In genomic region chr7:18891872-18892599, GRCm38 (mm10) we compare ENCODE assay signal across 8 mouse cellular contexts. TPM values are rescaled to one million over a fixed set of nuclear protein-coding genes. Genes with fewer than 3 reads are reported as not detected.
DNase-seq lines count a peak whose midpoint lies in the region; ATAC-seq lines count a peak whose summit lies in the region.

No protein-coding gene starts in this region.

- ATAC-seq in erythroid progenitor cell, adult 5-6 weeks (replicated peaks; ENCODE audit: low FRiP score, poor library complexity, severe bottlenecking), result peak; percentile 73
- no peak for ATAC-seq in heart, embryonic 13.5 days (ENCODE audit: extremely low read depth, insufficient number of reproducible peaks, low FRiP score, low TSS enrichment)
- peak; percentile 48; the same call in 1 of the 2 replicates for ATAC-seq in liver, embryonic 12.5 days
- ATAC-seq in stomach, embryonic 15.5 days (ENCODE audit: insufficient read depth, low FRiP score, low read depth), result peak; percentile 74

- peak; percentile 85 for DNase-seq in CD4-positive helper T cell, adult 2 months (ENCODE audit: low read depth, low spot score)
- peak; percentile 93 for DNase-seq in kidney, postnatal 10 days
- peak; percentile 89 for DNase-seq in neural tube, embryonic 10.5 days (ENCODE audit: extremely low spot score, low spot score)

- H3K4me1 ChIP-seq in brown adipose tissue, adult 24 weeks (ENCODE audit: control insufficient read depth, insufficient read depth, insufficient read length, low read length), result peaks cover 4% of the 10 kb centered on the region; the same call in 1 of the 2 replicates
- peaks cover 23% of the 10 kb centered on the region for H3K4me1 ChIP-seq in heart, embryonic 13.5 days
- peaks cover 22% of the 10 kb centered on the region for H3K4me1 ChIP-seq in liver, embryonic 12.5 days
- H3K4me1 ChIP-seq in stomach, embryonic 15.5 days, result peaks cover 22% of the 10 kb centered on the region

- H3K9me3 ChIP-seq in heart, embryonic 13.5 days, result no peaks in the 10 kb centered on the region
- no peaks in the 10 kb centered on the region for H3K9me3 ChIP-seq in liver, embryonic 12.5 days (replicated peaks)
- H3K9me3 ChIP-seq in stomach, embryonic 15.5 days, result no peaks in the 10 kb centered on the region

- 17% methylated on average over 33 of the region's 33 CpGs for WGBS in heart, embryonic 13.5 days
- 17% methylated on average over 33 of the region's 33 CpGs for WGBS in liver, embryonic 12.5 days (ENCODE audit: insufficient replicate concordance)
- 19% methylated on average over 33 of the region's 33 CpGs for WGBS in stomach, embryonic 15.5 days

- H3K27ac ChIP-seq in brown adipose tissue, adult 24 weeks (replicated peaks; ENCODE audit: low read depth, low read length), result no peak overlapping the region
- no peak overlapping the region for H3K27ac ChIP-seq in heart, embryonic 13.5 days (replicated peaks)
- no peak overlapping the region for H3K27ac ChIP-seq in liver, embryonic 12.5 days
- no peak overlapping the region for H3K27ac ChIP-seq in stomach, embryonic 15.5 days

- peaks cover 11% of the 10 kb centered on the region; the same call in 1 of the 2 replicates for H3K36me3 ChIP-seq in heart, embryonic 13.5 days
- H3K36me3 ChIP-seq in liver, embryonic 12.5 days, result peaks cover 4% of the 10 kb centered on the region
- H3K36me3 ChIP-seq in stomach, embryonic 15.5 days, result no peaks in the 10 kb centered on the region

- H3K4me3 ChIP-seq in brown adipose tissue, adult 24 weeks (ENCODE audit: insufficient read depth, low read depth, low read length), result peak overlapping the region; percentile 53
- peak overlapping the region; percentile 52 for H3K4me3 ChIP-seq in heart, embryonic 13.5 days
- peak overlapping the region; percentile 41 for H3K4me3 ChIP-seq in liver, embryonic 12.5 days
- H3K4me3 ChIP-seq in stomach, embryonic 15.5 days (replicated peaks), result peak overlapping the region; percentile 43

- H3K4me2 ChIP-seq in heart, embryonic 13.5 days, result peak overlapping the region; percentile 80
- peak overlapping the region; percentile 69 for H3K4me2 ChIP-seq in liver, embryonic 12.5 days
- H3K4me2 ChIP-seq in stomach, embryonic 15.5 days, result peak overlapping the region; percentile 94

- H3K27me3 ChIP-seq in heart, embryonic 13.5 days (replicated peaks), result peaks cover 25% of the 10 kb centered on the region
- H3K27me3 ChIP-seq in liver, embryonic 12.5 days (replicated peaks), result peaks cover 28% of the 10 kb centered on the region
- no peaks in the 10 kb centered on the region; the same call in 1 of the 2 replicates for H3K27me3 ChIP-seq in stomach, embryonic 15.5 days (replicated peaks)

- peak overlapping the region; percentile 79 for H3K9ac ChIP-seq in heart, embryonic 13.5 days
- H3K9ac ChIP-seq in liver, embryonic 12.5 days, result peak overlapping the region; percentile 36; the same call in 1 of the 2 replicates
- peak overlapping the region; percentile 22; the same call in 1 of the 2 replicates for H3K9ac ChIP-seq in stomach, embryonic 15.5 days

RNA-seq across cellular contexts. Expression of gene Ccdc61, which starts 18.2 kb away (rescaled TPM):
- 4.4 and 6.3 TPM in 2 replicates for polyA plus RNA-seq in brown adipose tissue, adult 24 weeks (2012; ENCODE audit: insufficient read depth, insufficient read length, missing spikeins)
- 10.1 and 19.8 TPM in 2 replicates for total RNA-seq in erythroid progenitor cell, adult 5-6 weeks (2015; ENCODE audit: low replicate concordance)
- total RNA-seq in erythroid progenitor cell, adult 5-6 weeks (2017; ENCODE audit: low replicate concordance), result 1.7 and 4.6 TPM in 2 replicates
- 18.2 and 23.0 TPM in 2 replicates for polyA plus RNA-seq in heart, embryonic 13.5 days (2015; fragmentation: Nextera tagmentation; extraction: Ambion mirVana)
- 16.8 and 18.3 TPM in 2 replicates for polyA plus RNA-seq in liver, embryonic 12.5 days (2016; fragmentation: Nextera tagmentation; extraction: Ambion mirVana)
- 26.1 and 29.2 TPM in 2 replicates for polyA plus RNA-seq in stomach, embryonic 15.5 days (2015; fragmentation: Nextera tagmentation; extraction: Ambion mirVana)

RNA-seq across cellular contexts. Expression of gene Pglyrp1, which starts 20.9 kb away (rescaled TPM):
- 2.0 and 2.8 TPM in 2 replicates for polyA plus RNA-seq in brown adipose tissue, adult 24 weeks (2012; ENCODE audit: insufficient read depth, insufficient read length, missing spikeins)
- total RNA-seq in erythroid progenitor cell, adult 5-6 weeks (2015; ENCODE audit: low replicate concordance), result 151 and 220 TPM in 2 replicates
- 10.8 and 18.9 TPM in 2 replicates for total RNA-seq in erythroid progenitor cell, adult 5-6 weeks (2017; ENCODE audit: low replicate concordance)
- 0.82 and 1.2 TPM in 2 replicates for polyA plus RNA-seq in heart, embryonic 13.5 days (2015; fragmentation: Nextera tagmentation; extraction: Ambion mirVana)
- polyA plus RNA-seq in liver, embryonic 12.5 days (2016; fragmentation: Nextera tagmentation; extraction: Ambion mirVana), result 8.9 and 10.0 TPM in 2 replicates
- polyA plus RNA-seq in stomach, embryonic 15.5 days (2015; fragmentation: Nextera tagmentation; extraction: Ambion mirVana), result 58.2 and 79.2 TPM in 2 replicates

RNA-seq across cellular contexts. Expression of gene Nova2, which starts 33.7 kb away (rescaled TPM):
- 1.1 and 1.6 TPM in 2 replicates for polyA plus RNA-seq in brown adipose tissue, adult 24 weeks (2012; ENCODE audit: insufficient read depth, insufficient read length, missing spikeins)
- total RNA-seq in erythroid progenitor cell, adult 5-6 weeks (2015; ENCODE audit: low replicate concordance), result not detected in 2 replicates
- total RNA-seq in erythroid progenitor cell, adult 5-6 weeks (2017; ENCODE audit: low replicate concordance), result not detected in 2 replicates
- 0.52 and 0.60 TPM in 2 replicates for polyA plus RNA-seq in heart, embryonic 13.5 days (2015; fragmentation: Nextera tagmentation; extraction: Ambion mirVana)
- polyA plus RNA-seq in liver, embryonic 12.5 days (2016; fragmentation: Nextera tagmentation; extraction: Ambion mirVana), result 0.13 and 0.16 TPM in 2 replicates
- 0.63 TPM in 2 replicates for polyA plus RNA-seq in stomach, embryonic 15.5 days (2015; fragmentation: Nextera tagmentation; extraction: Ambion mirVana)

RNA-seq across cellular contexts. Expression of gene Mill2, which starts 52.3 kb away (rescaled TPM):
- polyA plus RNA-seq in brown adipose tissue, adult 24 weeks (2012; ENCODE audit: insufficient read depth, insufficient read length, missing spikeins), result 1.6 and 2.0 TPM in 2 replicates
- 2.9 TPM in 1 of 2 replicates, not detected in the other for total RNA-seq in erythroid progenitor cell, adult 5-6 weeks (2015; ENCODE audit: low replicate concordance)
- not detected in 2 replicates for total RNA-seq in erythroid progenitor cell, adult 5-6 weeks (2017; ENCODE audit: low replicate concordance)
- polyA plus RNA-seq in heart, embryonic 13.5 days (2015; fragmentation: Nextera tagmentation; extraction: Ambion mirVana), result 0.16 and 0.18 TPM in 2 replicates
- polyA plus RNA-seq in liver, embryonic 12.5 days (2016; fragmentation: Nextera tagmentation; extraction: Ambion mirVana), result 0.07 and 0.10 TPM in 2 replicates
- 1.2 and 1.5 TPM in 2 replicates for polyA plus RNA-seq in stomach, embryonic 15.5 days (2015; fragmentation: Nextera tagmentation; extraction: Ambion mirVana)

Comparison
In these comparisons a context has a peak if more than half of its experiments do, and no peak if none do; other contexts are left out.
1. H3K9ac ChIP-seq: peak in every context shown above with its lines; median percentile 79 in heart, embryonic 13.5 days; 36 in liver, embryonic 12.5 days; 22 in stomach, embryonic 15.5 days.